Mouse (Mus musculus) urinary bladder, postnatal 14 days (tissue): ENCODE results near the gene Mecom.
A peak's percentile ranks its signal among the peaks of the same experiment; 100 is the strongest.

Experiments used
- DNase-seq: peaks from one replicate; pipeline ENCODE4 v3.0.0; 2021; ENCODE audit warnings: low spot score

Mecom gene

GRCm38 (mm10) chr3:30016766-30017165 is 531.0 kb downstream of the Mecom start:
- DNase-seq: no peak

GRCm38 (mm10) chr3:30014962-30015660 is 532.7 kb downstream of the Mecom start:
- DNase-seq: peak; percentile 75

GRCm38 (mm10) chr3:30014279-30014678 is 533.5 kb downstream of the Mecom start:
- no peak for DNase-seq

- no peak for DNase-seq
Observed at GRCm38 (mm10) chr3:30013416-30013815, 534.4 kb downstream of the Mecom start.

- DNase-seq: peak; percentile 54
Observed at GRCm38 (mm10) chr3:30012666-30013365, 535.0 kb downstream of the Mecom start.

GRCm38 (mm10) chr3:30012150-30012549 is 535.7 kb downstream of the Mecom start:
- DNase-seq: no peak

- DNase-seq: no peak
Observed at GRCm38 (mm10) chr3:30011712-30012111, 536.1 kb downstream of the Mecom start.

- DNase-seq: no peak
Observed at GRCm38 (mm10) chr3:30010889-30011288, 536.9 kb downstream of the Mecom start.

- no peak for DNase-seq
Observed at GRCm38 (mm10) chr3:30009596-30009995, 538.2 kb downstream of the Mecom start.

GRCm38 (mm10) chr3:30004888-30005405 is 542.9 kb downstream of the Mecom start:
- DNase-seq: no peak

- no peak for DNase-seq
Observed at GRCm38 (mm10) chr3:30000260-30000659, 547.5 kb downstream of the Mecom start.

GRCm38 (mm10) chr3:29999035-29999434 is 548.8 kb downstream of the Mecom start:
- DNase-seq: no peak

GRCm38 (mm10) chr3:29997068-29997467 is 550.7 kb downstream of the Mecom start:
- no peak for DNase-seq

- no peak for DNase-seq
Observed at GRCm38 (mm10) chr3:29993346-29993745, 554.5 kb downstream of the Mecom start.

- no peak for DNase-seq
Observed at GRCm38 (mm10) chr3:29991523-29991922, 556.3 kb downstream of the Mecom start.

- DNase-seq: no peak
Observed at GRCm38 (mm10) chr3:29984431-29984830, 563.4 kb downstream of the Mecom start.

GRCm38 (mm10) chr3:29981259-29981910 is 566.4 kb downstream of the Mecom start:
- DNase-seq: no peak

GRCm38 (mm10) chr3:29980531-29980930 is 567.3 kb downstream of the Mecom start:
- DNase-seq: no peak

GRCm38 (mm10) chr3:29976580-29976979 is 571.2 kb downstream of the Mecom start:
- DNase-seq: no peak

GRCm38 (mm10) chr3:29968433-29968949 is 579.3 kb downstream of the Mecom start:
- DNase-seq: no peak

GRCm38 (mm10) chr3:29963953-29964352 is 583.9 kb downstream of the Mecom start:
- DNase-seq: no peak

GRCm38 (mm10) chr3:29963447-29963846 is 584.4 kb downstream of the Mecom start:
- DNase-seq: no peak

- DNase-seq: no peak
Observed at GRCm38 (mm10) chr3:29959051-29959450, 588.8 kb downstream of the Mecom start.
